Mouse (Mus musculus): ENCODE measurements around the gene Lhb. TPM values are rescaled to one million over a fixed set of nuclear protein-coding genes. Genes with fewer than 3 reads are reported as not detected.
A peak's percentile ranks its signal among the peaks of the same experiment; 100 is the strongest.
"Not testable (repeated sequence)": the region's sequence is repeated elsewhere in the genome, so short reads cannot be mapped to it uniquely, and the experiment has no call there.

Gene Lhb
- polyA plus RNA-seq, 1 experiment from 2014 or later, result not detected

- Histone ChIP-seq H3K36me3 (ENCODE audit: control insufficient read depth, insufficient read depth, low read length) (peaks cover 12% of the 10 kb centered on the region; the same call in 1 of the 2 replicates), H3K27me3 (ENCODE audit: control insufficient read depth, insufficient read depth, low read length) (no peaks in the 10 kb centered on the region), H3K9ac (ENCODE audit: low read length) (peak within 1 kb of the TSS; percentile 80), H3K27ac (replicated peaks) (peak within 1 kb of the TSS; percentile 97), H3K4me1 (replicated peaks; ENCODE audit: control insufficient read depth, insufficient read depth) (peaks cover 4% of the 10 kb centered on the region; the same call in 1 of the 2 replicates), H3K9me3 (ENCODE audit: control insufficient read depth, low read length) (no peaks in the 10 kb centered on the region), H3K4me2 (replicated peaks; ENCODE audit: low read depth) (peak within 1 kb of the TSS; percentile 69), H3K4me3 (ENCODE audit: low read depth, low read length) (peak within 1 kb of the TSS; percentile 75)
- ATAC-seq (ENCODE audit: low FRiP score, low TSS enrichment) (peak; percentile 98), DNase-seq (ENCODE audit: low spot score) (peak; percentile 100)
- TF ChIP-seq EP300 (optimal IDR thresholded peaks at IDR 0.05), result no peak
- no peak for TF ChIP-seq CTCF (IDR thresholded peaks at IDR 0.05; ENCODE audit: low read depth)
- WGBS, result under 1% methylated on average over 60 of the region's 60 CpGs
These were observed 24.9 kb upstream of the Lhb start, which contains the start of gene Snrnp70 for GRCm38 (mm10) chr7:45395578-45396336. TSS of gene Snrnp70 (minus strand) at chr7:45395742.

- peak; percentile 48 for ATAC-seq (ENCODE audit: low FRiP score, low TSS enrichment)
- H3K9ac ChIP-seq (ENCODE audit: low read length); DNase-seq (ENCODE audit: low spot score); H3K27me3 ChIP-seq (ENCODE audit: control insufficient read depth, insufficient read depth, low read length); H3K9me3 ChIP-seq (ENCODE audit: control insufficient read depth, low read length); H3K4me1 ChIP-seq (replicated peaks; ENCODE audit: control insufficient read depth, insufficient read depth): not testable (repeated sequence)
- 3% methylated on average over 3 of the region's 3 CpGs for WGBS
- H3K27ac ChIP-seq (replicated peaks), result peak overlapping the region; percentile 81
- TF ChIP-seq CTCF (IDR thresholded peaks at IDR 0.05; ENCODE audit: low read depth), result peak; percentile 59
- H3K36me3 ChIP-seq (ENCODE audit: control insufficient read depth, insufficient read depth, low read length), result peaks cover 12% of the 10 kb centered on the region; the same call in 1 of the 2 replicates
- H3K4me2 ChIP-seq (replicated peaks; ENCODE audit: low read depth), result peak overlapping the region; percentile 58
- peak overlapping the region; percentile 75 for H3K4me3 ChIP-seq (ENCODE audit: low read depth, low read length)
These were observed 24.3 kb upstream of the Lhb start for GRCm38 (mm10) chr7:45396337-45396775.

GRCm38 (mm10) chr7:45396787-45397186 lies 23.8 kb upstream of the Lhb start:
- H3K27ac ChIP-seq (replicated peaks), result no peak overlapping the region
- ATAC-seq (ENCODE audit: low FRiP score, low TSS enrichment) (no peak), DNase-seq (ENCODE audit: low spot score) (no peak)
- WGBS, result 75% methylated on average over 2 of the region's 2 CpGs
- TF ChIP-seq EP300 (optimal IDR thresholded peaks at IDR 0.05) (no peak), CTCF (IDR thresholded peaks at IDR 0.05; ENCODE audit: low read depth) (no peak)
- no peak overlapping the region for H3K4me2 ChIP-seq (replicated peaks; ENCODE audit: low read depth)
- no peak overlapping the region for H3K4me3 ChIP-seq (ENCODE audit: low read depth, low read length)
- peaks cover 4% of the 10 kb centered on the region; the same call in 1 of the 2 replicates for H3K4me1 ChIP-seq (replicated peaks; ENCODE audit: control insufficient read depth, insufficient read depth)
- peaks cover 8% of the 10 kb centered on the region; the same call in 1 of the 2 replicates for H3K36me3 ChIP-seq (ENCODE audit: control insufficient read depth, insufficient read depth, low read length)
- H3K9me3 ChIP-seq (ENCODE audit: control insufficient read depth, low read length), result no peaks in the 10 kb centered on the region
- H3K9ac ChIP-seq (ENCODE audit: low read length), result no peak overlapping the region
- H3K27me3 ChIP-seq (ENCODE audit: control insufficient read depth, insufficient read depth, low read length), result no peaks in the 10 kb centered on the region

- no peak for ATAC-seq (ENCODE audit: low FRiP score, low TSS enrichment)
- no peak overlapping the region for H3K4me2 ChIP-seq (replicated peaks; ENCODE audit: low read depth)
- H3K9ac ChIP-seq (ENCODE audit: low read length), result no peak overlapping the region
- DNase-seq (ENCODE audit: low spot score), result no peak
- no peaks in the 10 kb centered on the region; the same call in 1 of the 2 replicates for H3K4me1 ChIP-seq (replicated peaks; ENCODE audit: control insufficient read depth, insufficient read depth)
- no peaks in the 10 kb centered on the region for H3K36me3 ChIP-seq (ENCODE audit: control insufficient read depth, insufficient read depth, low read length)
- H3K27ac ChIP-seq (replicated peaks), result no peak overlapping the region
- no peaks in the 10 kb centered on the region for H3K9me3 ChIP-seq (ENCODE audit: control insufficient read depth, low read length)
- peaks cover 12% of the 10 kb centered on the region for H3K27me3 ChIP-seq (ENCODE audit: control insufficient read depth, insufficient read depth, low read length)
- TF ChIP-seq EP300 (optimal IDR thresholded peaks at IDR 0.05) (no peak), CTCF (IDR thresholded peaks at IDR 0.05; ENCODE audit: low read depth) (no peak)
- H3K4me3 ChIP-seq (ENCODE audit: low read depth, low read length), result no peak overlapping the region
- WGBS, result 59% methylated on average over 10 of the region's 10 CpGs
These were observed 19.0 kb upstream of the Lhb start for GRCm38 (mm10) chr7:45401521-45402085.

- H3K36me3 ChIP-seq (ENCODE audit: control insufficient read depth, insufficient read depth, low read length), result no peaks in the 10 kb centered on the region
- TF ChIP-seq CTCF (IDR thresholded peaks at IDR 0.05; ENCODE audit: low read depth), result peak; percentile 77
- no peak for TF ChIP-seq EP300 (optimal IDR thresholded peaks at IDR 0.05)
- H3K9ac ChIP-seq (ENCODE audit: low read length), result no peak overlapping the region
- H3K27ac ChIP-seq (replicated peaks), result no peak overlapping the region
- 44% methylated on average over 6 of the region's 6 CpGs for WGBS
- DNase-seq (ENCODE audit: low spot score) (peak; percentile 83), ATAC-seq (ENCODE audit: low FRiP score, low TSS enrichment) (no peak)
- H3K9me3 ChIP-seq (ENCODE audit: control insufficient read depth, low read length), result no peaks in the 10 kb centered on the region
- no peak overlapping the region for H3K4me2 ChIP-seq (replicated peaks; ENCODE audit: low read depth)
- H3K4me3 ChIP-seq (ENCODE audit: low read depth, low read length), result no peak overlapping the region
- no peaks in the 10 kb centered on the region; the same call in 1 of the 2 replicates for H3K4me1 ChIP-seq (replicated peaks; ENCODE audit: control insufficient read depth, insufficient read depth)
- H3K27me3 ChIP-seq (ENCODE audit: control insufficient read depth, insufficient read depth, low read length), result peaks cover 12% of the 10 kb centered on the region
These were observed 16.9 kb upstream of the Lhb start for GRCm38 (mm10) chr7:45403532-45404261.
